Mouse (Mus musculus): ENCODE results near the gene Kptn.

Gene Kptn

GRCm38 (mm10) chr7:16119569-16120261, at the start of gene Kptn:
TSS of gene Kptn (plus strand) at chr7:16119895.
- peak; percentile 93 for DNase-seq (ENCODE audit: low read depth, low spot score)

- no peak for DNase-seq (ENCODE audit: low read depth, low spot score)
These were observed 48.8 kb upstream of the Kptn start for GRCm38 (mm10) chr7:16070846-16071245.

GRCm38 (mm10) chr7:16071906-16072305, 47.8 kb upstream of the Kptn start:
- no peak for DNase-seq (ENCODE audit: low read depth, low spot score)

GRCm38 (mm10) chr7:16079947-16080346, 39.7 kb upstream of the Kptn start:
- DNase-seq (ENCODE audit: low read depth, low spot score), result no peak

- no peak for DNase-seq (ENCODE audit: low read depth, low spot score)
These were observed 39.1 kb upstream of the Kptn start for GRCm38 (mm10) chr7:16080581-16080980.

- DNase-seq (ENCODE audit: low read depth, low spot score), result no peak
These were observed 36.3 kb upstream of the Kptn start for GRCm38 (mm10) chr7:16083361-16083760.

GRCm38 (mm10) chr7:16087587-16087986, 32.1 kb upstream of the Kptn start:
- no peak for DNase-seq (ENCODE audit: low read depth, low spot score)

GRCm38 (mm10) chr7:16094592-16094991, 25.1 kb upstream of the Kptn start:
- DNase-seq (ENCODE audit: low read depth, low spot score), result no peak

- DNase-seq (ENCODE audit: low read depth, low spot score), result peak; percentile 99
These were observed 21.4 kb upstream of the Kptn start, which contains the start of gene Napa for GRCm38 (mm10) chr7:16098021-16099017. TSS of gene Napa (plus strand) at chr7:16098458.

- no peak for DNase-seq (ENCODE audit: low read depth, low spot score)
These were observed 19.8 kb upstream of the Kptn start for GRCm38 (mm10) chr7:16099901-16100300.

- no peak for DNase-seq (ENCODE audit: low read depth, low spot score)
These were observed 18.6 kb upstream of the Kptn start for GRCm38 (mm10) chr7:16101081-16101480.

GRCm38 (mm10) chr7:16101726-16102475, 17.8 kb upstream of the Kptn start:
- DNase-seq (ENCODE audit: low read depth, low spot score), result no peak

- no peak for DNase-seq (ENCODE audit: low read depth, low spot score)
These were observed 16.9 kb upstream of the Kptn start for GRCm38 (mm10) chr7:16102686-16103226.

GRCm38 (mm10) chr7:16103760-16104159, 15.9 kb upstream of the Kptn start:
- DNase-seq (ENCODE audit: low read depth, low spot score), result no peak

GRCm38 (mm10) chr7:16104611-16105388, 14.9 kb upstream of the Kptn start:
- no peak for DNase-seq (ENCODE audit: low read depth, low spot score)

- no peak for DNase-seq (ENCODE audit: low read depth, low spot score)
These were observed 10.7 kb upstream of the Kptn start for GRCm38 (mm10) chr7:16108886-16109542.

GRCm38 (mm10) chr7:16110158-16110557, 9.5 kb upstream of the Kptn start:
- no peak for DNase-seq (ENCODE audit: low read depth, low spot score)

- no peak for DNase-seq (ENCODE audit: low read depth, low spot score)
These were observed 8.2 kb upstream of the Kptn start for GRCm38 (mm10) chr7:16111284-16112090.

GRCm38 (mm10) chr7:16116418-16116817, 3.3 kb upstream of the Kptn start:
- no peak for DNase-seq (ENCODE audit: low read depth, low spot score)

Data from forelimb bud, embryonic 11.5 days (tissue).